Mouse (Mus musculus) forebrain, postnatal 0 days (tissue): ENCODE results near the gene Ubald2. TPM values are rescaled to one million over a fixed set of nuclear protein-coding genes. Genes with fewer than 3 reads are reported as not detected.
"Not testable (repeated sequence)": the region's sequence is repeated elsewhere in the genome, so short reads cannot be mapped to it uniquely, and the experiment has no call there.

Source experiments
- ATAC-seq: fragments of 200-750 bp; cut with Nextera tagmentation; 2 replicates; pipeline ENCODE4 v1.8.0; 2017; ENCODE audit warnings: mild to moderate bottlenecking, moderate library complexity
- DNase-seq: peaks from one replicate; pipeline ENCODE4 v3.0.0-alpha.2; 2015
- H3K27ac ChIP-seq: fragments of 300-500 bp; sonication (generic); 2 replicates; pipeline ENCODE4 v1.5.1; 2014; ENCODE audit warnings: low read depth, mild to moderate bottlenecking, antibody characterized with exemption, low read length, moderate library complexity, mixed read lengths
- H3K27me3 ChIP-seq: fragments of 300-500 bp; sonication (generic); 2 replicates; pipeline ENCODE4 v1.6.1; 2014; ENCODE audit warnings: mild to moderate bottlenecking, low read length, mixed read lengths; ENCODE audit not compliant: insufficient read depth
- H3K36me3 ChIP-seq: fragments of 300-500 bp; sonication (generic); 2 replicates; pipeline ENCODE4 v1.6.1; 2014; ENCODE audit warnings: mild to moderate bottlenecking, moderate library complexity; ENCODE audit not compliant: insufficient read depth
- H3K4me1 ChIP-seq: fragments of 300-500 bp; sonication (generic); 2 replicates; pipeline ENCODE4 v1.6.1; 2014; ENCODE audit warnings: antibody characterized with exemption; ENCODE audit not compliant: insufficient read depth
- H3K4me2 ChIP-seq: fragments of 300-500 bp; sonication (generic); 2 replicates; pipeline ENCODE4 v1.6.1; 2014; ENCODE audit warnings: low read depth, mild to moderate bottlenecking, moderate library complexity
- H3K4me3 ChIP-seq: fragments of 300-500 bp; sonication (generic); 2 replicates; pipeline ENCODE4 v1.5.1; 2014; ENCODE audit warnings: low read depth, low read length, mixed read lengths
- H3K9ac ChIP-seq: fragments of 300-500 bp; sonication (generic); 2 replicates; pipeline ENCODE4 v1.6.1; 2014; ENCODE audit warnings: mild to moderate bottlenecking
- H3K9me3 ChIP-seq: fragments of 300-500 bp; sonication (generic); 2 replicates; pipeline ENCODE4 v1.6.1; 2016; ENCODE audit warnings: low read length
- CTCF ChIP-seq: sonication (generic); IDR thresholded peaks from 2 replicates; pipeline ENCODE4 v1.5.1; 2016; ENCODE audit warnings: antibody characterized with exemption, control low read depth, low read depth
- WGBS: fragments of 180-500 bp; shearing (Covaris S2); extraction: QIAGEN DNeasy Blood & Tissue Kit; methylation state at CpG from one replicate; pipeline ENCODE4 v1.1.7; 2014; 5-methylcytosine and 5-hydroxymethylcytosine counted together
- polyA plus RNA-seq: library from polyadenylated mRNA; unstranded; fragments of >200 nt; fragmentation: Nextera tagmentation; extraction: Ambion mirVana; gene quantifications from 2 replicates; pipeline ENCODE4 v1.2.1, GENCODE M21; 2015
- total RNA-seq: library from RNA; depleted of rRNA; stranded (reverse); fragments of >200 nt; gene quantifications from 2 replicates; pipeline ENCODE4 v1.2.3, GENCODE M21; 2014

The Ubald2 gene
- total and polyA plus RNA-seq, 2 experiments from 2014 or later = 50.6 to 88.0 TPM

DNA sequence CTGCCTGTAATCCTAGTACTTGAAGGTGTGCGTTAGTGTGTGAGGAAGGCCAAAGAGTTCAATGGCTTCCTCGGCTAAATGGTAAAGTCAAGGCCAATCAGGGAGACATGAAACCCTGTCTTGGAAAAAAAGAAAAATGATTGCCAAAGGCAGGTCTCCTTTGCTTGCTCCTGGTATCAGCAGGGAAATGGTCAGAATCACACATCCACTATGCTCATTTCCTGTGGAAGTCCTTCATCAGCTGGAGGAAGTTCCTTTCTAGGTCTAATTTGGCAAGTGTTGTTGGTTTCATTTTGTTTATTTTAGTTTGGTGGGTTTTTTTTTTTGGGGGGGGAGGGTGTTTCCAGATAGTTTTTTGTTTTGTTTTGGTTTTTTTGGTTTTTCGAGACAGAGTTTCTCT is 24.9 kb upstream of the Ubald2 start:
- ATAC-seq = no peak
- Histone ChIP-seq H3K9ac (no peak overlapping the region), H3K4me1 (peaks cover 9% of the 10 kb centered on the region), H3K36me3 (peaks cover 3% of the 10 kb centered on the region), H3K9me3 (no peaks in the 10 kb centered on the region), H3K27ac (no peak overlapping the region), H3K4me2 (no peak overlapping the region), H3K4me3 (no peak overlapping the region), H3K27me3 (no peaks in the 10 kb centered on the region)
- no peak for DNase-seq
- TF ChIP-seq CTCF = no peak
- WGBS = 91% methylated on average over 3 of the region's 3 CpGs

- H3K27ac ChIP-seq, H3K9me3 ChIP-seq, ATAC-seq, H3K4me1 ChIP-seq, H3K36me3 ChIP-seq, H3K27me3 ChIP-seq, H3K9ac ChIP-seq, DNase-seq, H3K4me3 ChIP-seq: not testable (repeated sequence)
- H3K4me2 ChIP-seq = peak overlapping the region; percentile 94; the same call in 1 of the 2 replicates
- WGBS = 84% methylated on average over 4 of the region's 4 CpGs
Observed at GRCm38 (mm10) chr11:116410415-116410814, 23.5 kb upstream of the Ubald2 start.

- peak overlapping the region; percentile 97 for H3K4me3 ChIP-seq
- ATAC-seq (no peak), DNase-seq (peak; percentile 22)
- 5% methylated on average over 6 of the region's 6 CpGs for WGBS
- peak overlapping the region; percentile 94 for H3K4me2 ChIP-seq
- peaks cover 9% of the 10 kb centered on the region for H3K4me1 ChIP-seq
- TF ChIP-seq CTCF = no peak
- no peaks in the 10 kb centered on the region for H3K9me3 ChIP-seq
- H3K9ac ChIP-seq = peak overlapping the region; percentile 92; the same call in 1 of the 2 replicates
- no peak overlapping the region for H3K27ac ChIP-seq
- H3K36me3 ChIP-seq = no peaks in the 10 kb centered on the region
- H3K27me3 ChIP-seq = no peaks in the 10 kb centered on the region
Observed at GRCm38 (mm10) chr11:116411582-116411981, 22.3 kb upstream of the Ubald2 start.

GRCm38 (mm10) chr11:116412028-116412827 is 21.7 kb upstream of the Ubald2 start:
- no peaks in the 10 kb centered on the region for H3K36me3 ChIP-seq
- peaks cover 9% of the 10 kb centered on the region for H3K4me1 ChIP-seq
- peak overlapping the region; percentile 97 for H3K4me3 ChIP-seq
- peak overlapping the region; percentile 92 for H3K9ac ChIP-seq
- H3K9me3 ChIP-seq = no peaks in the 10 kb centered on the region
- H3K27me3 ChIP-seq = no peaks in the 10 kb centered on the region
- no peak for TF ChIP-seq CTCF
- peak; percentile 48 for DNase-seq
- WGBS = 5% methylated on average over 58 of the region's 76 CpGs
- peak; percentile 19 for ATAC-seq
- peak overlapping the region; percentile 94 for H3K27ac ChIP-seq
- H3K4me2 ChIP-seq = peak overlapping the region; percentile 94

GRCm38 (mm10) chr11:116412904-116413630 is 20.8 kb upstream of the Ubald2 start, which contains the start of gene Rnf157:
Gene Rnf157 (minus strand): TSS chr11:116413032.
- Histone ChIP-seq H3K9me3 (no peaks in the 10 kb centered on the region), H3K27ac (peak within 1 kb of the TSS; percentile 94), H3K36me3 (no peaks in the 10 kb centered on the region), H3K4me3 (peak within 1 kb of the TSS; percentile 97), H3K9ac (peak within 1 kb of the TSS; percentile 92), H3K4me2 (peak within 1 kb of the TSS; percentile 94), H3K4me1 (peaks cover 9% of the 10 kb centered on the region), H3K27me3 (no peaks in the 10 kb centered on the region)
- DNase-seq = peak; percentile 96
- peak; percentile 98 for ATAC-seq
- 2% methylated on average over 76 of the region's 82 CpGs for WGBS
- TF ChIP-seq CTCF = no peak

DNA sequence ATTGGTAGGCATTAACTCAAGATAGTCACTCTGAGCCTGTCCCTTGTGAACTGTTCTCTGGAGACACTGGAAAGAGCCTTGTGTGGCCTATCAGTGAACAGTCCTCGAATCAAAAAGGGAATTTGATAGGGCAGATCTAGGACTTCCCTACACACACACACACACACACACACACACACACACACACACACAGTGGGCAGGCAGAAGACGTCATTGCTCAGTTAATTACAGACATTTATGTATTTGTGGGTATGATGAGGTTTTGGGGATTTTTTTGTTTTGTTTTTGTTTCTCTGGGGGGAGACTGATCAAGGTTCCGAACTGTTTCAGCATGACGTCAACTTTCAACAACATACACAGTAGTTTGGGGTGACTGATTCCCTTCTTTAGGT is 20.3 kb upstream of the Ubald2 start:
- peak overlapping the region; percentile 92 for H3K9ac ChIP-seq
- H3K9me3 ChIP-seq = no peaks in the 10 kb centered on the region
- WGBS = 57% methylated on average over 4 of the region's 4 CpGs
- H3K4me2 ChIP-seq = peak overlapping the region; percentile 94
- H3K27me3 ChIP-seq = no peaks in the 10 kb centered on the region
- DNase-seq (no peak), ATAC-seq (peak; percentile 40)
- no peaks in the 10 kb centered on the region for H3K36me3 ChIP-seq
- peaks cover 9% of the 10 kb centered on the region for H3K4me1 ChIP-seq
- peak overlapping the region; percentile 94 for H3K27ac ChIP-seq
- H3K4me3 ChIP-seq = peak overlapping the region; percentile 97
- no peak for TF ChIP-seq CTCF
